Mouse (Mus musculus) kidney, adult 18-20 months (tissue): Measurements from ENCODE around the gene Arl2bp.
A peak's percentile ranks its signal among the peaks of the same experiment; 100 is the strongest.

Experiments
- DNase-seq: peaks from one replicate; pipeline ENCODE4 v3.0.0; 2021

The Arl2bp gene

GRCm38 (mm10) chr8:94666456-94667308 is at the start of gene Arl2bp:
Gene Arl2bp, plus strand, starts transcription at chr8:94666600.
- peak; percentile 94 for DNase-seq

GRCm38 (mm10) chr8:94624885-94625284 is 41.5 kb upstream of the Arl2bp start:
- DNase-seq, result no peak

- DNase-seq, result no peak
Observed at GRCm38 (mm10) chr8:94633564-94634194, 32.7 kb upstream of the Arl2bp start.

GRCm38 (mm10) chr8:94634211-94634610 is 32.2 kb upstream of the Arl2bp start:
- DNase-seq, result no peak

- no peak for DNase-seq
Observed at GRCm38 (mm10) chr8:94641183-94641582, 25.2 kb upstream of the Arl2bp start.

- no peak for DNase-seq
Observed at GRCm38 (mm10) chr8:94641938-94642337, 24.5 kb upstream of the Arl2bp start.

- no peak for DNase-seq
Observed at GRCm38 (mm10) chr8:94645202-94645601, 21.2 kb upstream of the Arl2bp start.

GRCm38 (mm10) chr8:94646165-94646564 is 20.2 kb upstream of the Arl2bp start:
- no peak for DNase-seq

- DNase-seq, result no peak
Observed at GRCm38 (mm10) chr8:94649496-94649895, 16.9 kb upstream of the Arl2bp start.

- DNase-seq, result no peak
Observed at GRCm38 (mm10) chr8:94652951-94653350, 13.4 kb upstream of the Arl2bp start.

GRCm38 (mm10) chr8:94654994-94655393 is 11.4 kb upstream of the Arl2bp start:
- DNase-seq, result no peak

GRCm38 (mm10) chr8:94658031-94658430 is 8.4 kb upstream of the Arl2bp start:
- DNase-seq, result no peak

GRCm38 (mm10) chr8:94660418-94660817 is 6.0 kb upstream of the Arl2bp start:
- DNase-seq, result no peak

GRCm38 (mm10) chr8:94664722-94665121 is 1.7 kb upstream of the Arl2bp start:
- DNase-seq, result peak; percentile 43

- no peak for DNase-seq
Observed at GRCm38 (mm10) chr8:94674384-94674783, 8.0 kb downstream of the Arl2bp start.

- DNase-seq, result no peak
Observed at GRCm38 (mm10) chr8:94675923-94676322, 9.5 kb downstream of the Arl2bp start.

GRCm38 (mm10) chr8:94678582-94678981 is 12.2 kb downstream of the Arl2bp start:
- no peak for DNase-seq

GRCm38 (mm10) chr8:94680414-94680813 is 14.0 kb downstream of the Arl2bp start:
- no peak for DNase-seq

GRCm38 (mm10) chr8:94682732-94683524 is 16.5 kb downstream of the Arl2bp start:
- peak; percentile 45 for DNase-seq

GRCm38 (mm10) chr8:94684287-94684686 is 17.9 kb downstream of the Arl2bp start:
- DNase-seq, result no peak

GRCm38 (mm10) chr8:94685953-94686352 is 19.6 kb downstream of the Arl2bp start:
- DNase-seq, result peak; percentile 67

GRCm38 (mm10) chr8:94694701-94695100 is 28.3 kb downstream of the Arl2bp start:
- no peak for DNase-seq

- DNase-seq, result peak; percentile 79
Observed at GRCm38 (mm10) chr8:94695341-94695993, 29.1 kb downstream of the Arl2bp start.
